Mouse (Mus musculus) stomach, embryonic 14.5 days (tissue): ENCODE results near the gene Dkkl1. TPM values are rescaled to one million over a fixed set of nuclear protein-coding genes. Genes with fewer than 3 reads are reported as not detected.
A peak's percentile ranks its signal among the peaks of the same experiment; 100 is the strongest.
"Not testable (repeated sequence)": the region's sequence is repeated elsewhere in the genome, so short reads cannot be mapped to it uniquely, and the experiment has no call there.

ENCODE experiments used
- ATAC-seq: fragments of 200-750 bp; cut with Nextera tagmentation; 2 replicates; pipeline ENCODE4 v1.8.0; 2017; ENCODE audit warnings: low read depth, moderate TSS enrichment; ENCODE audit not compliant: insufficient number of reproducible peaks, insufficient read depth, low FRiP score
- H3K27ac ChIP-seq: fragments of 300-500 bp; sonication (generic); 2 replicates; pipeline ENCODE4 v1.5.1; 2014; ENCODE audit warnings: mild to moderate bottlenecking, low read length, moderate library complexity, mixed read lengths
- H3K27me3 ChIP-seq: fragments of 300-500 bp; sonication (generic); 2 replicates; pipeline ENCODE4 v1.6.1; 2014; ENCODE audit warnings: low read length, control low read depth, mixed read lengths; ENCODE audit not compliant: control insufficient read depth, insufficient read depth
- H3K36me3 ChIP-seq: fragments of 300-500 bp; sonication (generic); 2 replicates; pipeline ENCODE4 v1.6.1; 2014; ENCODE audit warnings: mild to moderate bottlenecking, control low read depth, low read length, moderate library complexity, mixed read lengths; ENCODE audit not compliant: control insufficient read depth, insufficient read depth
- H3K4me1 ChIP-seq: fragments of 300-500 bp; sonication (generic); 2 replicates; pipeline ENCODE4 v1.6.1; 2014; ENCODE audit warnings: low read length, control low read depth, mixed read lengths; ENCODE audit not compliant: control insufficient read depth, insufficient read depth
- H3K4me2 ChIP-seq: fragments of 300-500 bp; sonication (generic); replicated peaks from 2 replicates; pipeline ENCODE4 v1.6.1; 2014; ENCODE audit warnings: low read depth, low read length, control low read depth
- H3K4me3 ChIP-seq: fragments of 300-500 bp; sonication (generic); 2 replicates; pipeline ENCODE4 v1.5.1; 2014; ENCODE audit warnings: low read depth, low read length, control low read depth
- H3K9ac ChIP-seq: fragments of 300-500 bp; sonication (generic); replicated peaks from 2 replicates; pipeline ENCODE4 v1.6.1; 2014; ENCODE audit warnings: low read depth, mild to moderate bottlenecking, control low read depth, low read length, moderate library complexity, mixed read lengths
- H3K9me3 ChIP-seq: fragments of 300-500 bp; sonication (generic); 2 replicates; pipeline ENCODE4 v1.6.1; 2016; ENCODE audit warnings: low read depth, low read length, control low read depth; ENCODE audit not compliant: control insufficient read depth
- WGBS: fragments of 180-500 bp; shearing (Covaris S2); extraction: QIAGEN DNeasy Blood & Tissue Kit; methylation state at CpG from one replicate; pipeline ENCODE4 v1.1.7; 2014; 5-methylcytosine and 5-hydroxymethylcytosine counted together
- polyA plus RNA-seq: library from polyadenylated mRNA; unstranded; fragments of >200 nt; fragmentation: Nextera tagmentation; extraction: Ambion mirVana; gene quantifications from 2 replicates; pipeline ENCODE4 v1.2.1, GENCODE M21; 2014

The Dkkl1 gene
- polyA plus RNA-seq, 1 experiment from 2014 or later = 0.45 TPM

DNA sequence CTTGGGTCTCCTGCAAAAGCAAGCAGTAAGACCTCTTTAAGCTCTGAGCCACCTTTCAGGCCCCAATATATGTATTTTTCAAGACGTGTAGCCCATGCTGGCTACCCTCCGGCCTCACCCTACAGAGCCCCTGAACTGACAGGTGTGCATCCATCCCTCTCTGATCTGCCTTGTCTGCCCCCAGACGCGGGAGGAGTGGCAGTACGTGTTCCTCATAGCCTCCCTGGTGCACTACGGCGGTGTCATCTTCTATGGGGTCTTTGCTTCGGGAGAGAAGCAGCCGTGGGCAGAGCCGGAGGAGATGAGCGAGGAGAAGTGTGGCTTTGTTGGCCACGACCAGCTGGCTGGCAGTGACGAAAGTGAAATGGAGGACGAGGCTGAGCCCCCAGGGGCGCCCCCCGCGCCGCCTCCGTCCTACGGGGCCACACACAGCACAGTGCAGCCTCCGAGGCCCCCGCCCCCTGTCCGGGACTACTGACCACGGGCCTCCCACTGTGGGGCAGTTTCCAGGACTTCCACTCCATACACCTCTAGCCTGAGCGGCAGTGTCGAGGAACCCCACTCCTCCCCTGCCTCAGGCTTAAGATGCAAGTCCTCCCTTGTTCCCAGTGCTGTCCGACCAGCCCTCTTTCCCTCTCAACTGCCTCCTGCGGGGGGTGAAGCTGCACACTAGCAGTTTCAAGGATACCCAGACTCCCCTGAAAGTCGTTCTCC, 37.2 kb downstream of the Dkkl1 start:
- Histone ChIP-seq H3K9me3 (peaks cover 8% of the 10 kb centered on the region), H3K27me3 (peaks cover 53% of the 10 kb centered on the region), H3K9ac (no peak overlapping the region), H3K4me2 (0 out of 2 replicates have a peak overlapping the region, but pooled peaks have one; percentile 23), H3K27ac (no peak overlapping the region), H3K36me3 (no peaks in the 10 kb centered on the region), H3K4me1 (peaks cover 4% of the 10 kb centered on the region; the same call in 1 of the 2 replicates), H3K4me3 (no peak overlapping the region)
- ATAC-seq = no peak
- 4% methylated on average over 29 of the region's 29 CpGs for WGBS

- WGBS = 68% methylated on average over 1 of the region's 1 CpGs
- ATAC-seq = not testable (repeated sequence)
These were observed 38.2 kb downstream of the Dkkl1 start for GRCm38 (mm10) chr7:45173772-45174171.

DNA sequence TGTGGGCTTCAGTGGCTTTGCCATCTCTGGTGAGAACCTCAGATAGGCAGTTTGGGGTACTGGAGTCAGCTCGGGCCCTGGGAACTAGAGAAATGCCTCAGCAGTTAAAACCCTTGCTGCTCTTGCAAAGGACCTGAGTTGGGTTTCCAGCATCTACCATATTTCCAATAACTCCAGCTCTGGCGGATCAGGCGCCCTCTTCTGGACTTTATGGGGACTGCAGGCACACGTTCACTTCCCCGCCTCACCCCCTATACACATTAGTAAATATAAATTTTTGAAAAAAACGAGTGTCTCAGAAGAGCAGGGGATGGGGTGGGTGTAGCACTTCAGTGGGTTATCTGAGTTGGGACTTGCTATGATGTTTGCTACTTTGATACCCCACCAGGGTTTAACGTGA, 39.0 kb downstream of the Dkkl1 start:
- Histone ChIP-seq H3K36me3 (no peaks in the 10 kb centered on the region), H3K4me2 (no peak overlapping the region), H3K4me1 (peaks cover 4% of the 10 kb centered on the region; the same call in 1 of the 2 replicates), H3K9ac (no peak overlapping the region), H3K4me3 (no peak overlapping the region), H3K9me3 (peaks cover 13% of the 10 kb centered on the region), H3K27me3 (peaks cover 53% of the 10 kb centered on the region), H3K27ac (no peak overlapping the region)
- ATAC-seq = no peak
- WGBS = 58% methylated on average over 7 of the region's 7 CpGs

More at GRCm38 (mm10) chr7:45173772-45174171, 38.2 kb downstream of the Dkkl1 start:
- Histone ChIP-seq H3K9me3 (peaks cover 13% of the 10 kb centered on the region), H3K27me3 (peaks cover 54% of the 10 kb centered on the region)
- not testable (repeated sequence) for H3K9ac ChIP-seq, H3K27ac ChIP-seq, H3K4me3 ChIP-seq, H3K36me3 ChIP-seq, H3K4me2 ChIP-seq, H3K4me1 ChIP-seq

DNA sequence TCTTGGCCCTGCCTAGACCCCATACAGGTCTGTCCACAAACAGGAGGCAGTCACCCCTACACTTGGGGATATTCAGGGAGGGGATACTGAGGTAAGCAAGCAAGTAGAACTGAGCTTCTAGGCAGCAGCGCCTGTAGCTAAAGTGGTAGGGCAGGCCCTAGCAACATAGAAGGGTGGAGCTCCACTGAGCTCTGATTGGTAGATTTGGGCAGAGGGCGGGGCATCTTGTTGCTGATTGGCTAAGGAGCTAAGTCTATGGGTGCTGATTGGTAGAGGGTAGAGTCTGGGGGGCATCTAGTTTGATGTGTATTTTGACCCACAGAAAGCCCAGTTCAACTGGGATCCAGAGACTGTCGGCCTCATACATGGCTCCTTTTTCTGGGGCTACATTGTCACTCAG, 42.5 kb downstream of the Dkkl1 start:
- Histone ChIP-seq H3K9ac (no peak overlapping the region), H3K4me2 (no peak overlapping the region), H3K36me3 (no peaks in the 10 kb centered on the region), H3K9me3 (peaks cover 13% of the 10 kb centered on the region), H3K27ac (no peak overlapping the region), H3K4me1 (no peaks in the 10 kb centered on the region), H3K4me3 (no peak overlapping the region), H3K27me3 (peaks cover 56% of the 10 kb centered on the region)
- ATAC-seq = no peak
- WGBS = 91% methylated on average over 3 of the region's 3 CpGs

DNA sequence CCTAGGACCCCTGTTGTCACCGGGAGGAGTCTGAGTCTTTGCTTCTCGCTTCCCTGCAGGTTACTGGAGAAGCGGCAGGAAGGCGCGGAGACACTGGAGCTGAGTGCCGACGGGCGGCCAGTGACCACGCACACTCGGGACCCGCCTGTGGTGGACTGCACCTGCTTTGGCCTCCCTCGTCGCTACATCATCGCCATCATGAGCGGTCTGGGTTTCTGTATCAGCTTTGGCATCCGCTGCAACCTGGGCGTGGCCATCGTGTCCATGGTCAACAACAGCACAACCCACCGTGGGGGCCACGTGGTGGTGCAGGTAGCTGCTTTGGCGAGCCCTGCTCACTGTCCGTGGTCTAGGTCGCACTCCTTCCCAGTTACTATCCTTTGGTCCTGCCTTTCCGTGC, 43.3 kb downstream of the Dkkl1 start:
- H3K4me1 ChIP-seq = peaks cover 4% of the 10 kb centered on the region; the same call in 1 of the 2 replicates
- no peak overlapping the region for H3K27ac ChIP-seq
- peaks cover 13% of the 10 kb centered on the region for H3K9me3 ChIP-seq
- H3K4me3 ChIP-seq = no peak overlapping the region
- no peak overlapping the region for H3K9ac ChIP-seq
- H3K4me2 ChIP-seq = no peak overlapping the region
- WGBS = 6% methylated on average over 24 of the region's 24 CpGs
- ATAC-seq = no peak
- no peaks in the 10 kb centered on the region for H3K36me3 ChIP-seq
- peaks cover 60% of the 10 kb centered on the region for H3K27me3 ChIP-seq

DNA sequence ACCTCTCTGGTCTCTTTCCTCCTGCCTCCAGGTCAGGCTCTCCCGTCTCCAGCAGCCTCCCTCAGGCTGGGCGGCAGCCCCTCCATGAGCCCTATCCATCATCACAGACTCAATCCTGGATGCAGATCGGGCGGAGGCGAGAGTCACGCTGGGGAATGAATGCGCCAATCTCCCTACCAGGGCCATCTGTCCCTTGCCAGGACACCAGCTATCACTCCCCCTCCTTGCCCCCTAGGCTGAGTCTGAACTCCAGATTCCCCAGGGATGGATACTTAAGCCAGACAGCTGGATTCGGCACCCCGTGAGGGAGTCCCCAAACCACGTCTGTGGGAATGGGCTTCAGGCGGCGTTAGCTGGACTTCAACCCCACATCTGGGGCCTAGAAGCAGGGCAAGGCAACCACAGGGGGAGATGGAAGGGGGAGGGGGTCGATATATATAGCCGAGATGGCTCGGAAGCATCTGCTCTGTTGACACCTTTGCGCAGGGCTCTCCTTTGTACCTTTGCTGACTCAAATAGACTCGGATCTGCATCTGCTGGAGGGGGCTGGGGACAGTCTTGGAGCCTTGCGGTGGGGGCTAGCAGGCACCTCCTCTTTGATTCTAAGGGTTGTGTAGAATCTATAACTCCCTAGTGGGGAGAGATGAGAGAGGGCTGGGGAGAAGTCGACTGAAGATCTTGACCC, 44.0 kb downstream of the Dkkl1 start:
- Histone ChIP-seq H3K4me1 (peaks cover 4% of the 10 kb centered on the region; the same call in 1 of the 2 replicates), H3K27me3 (peaks cover 62% of the 10 kb centered on the region), H3K9me3 (peaks cover 13% of the 10 kb centered on the region), H3K27ac (no peak overlapping the region), H3K9ac (no peak overlapping the region), H3K4me2 (no peak overlapping the region), H3K4me3 (no peak overlapping the region), H3K36me3 (no peaks in the 10 kb centered on the region)
- WGBS = 3% methylated on average over 19 of the region's 19 CpGs
- no peak for ATAC-seq

- no peaks in the 10 kb centered on the region for H3K36me3 ChIP-seq
- no peak overlapping the region for H3K9ac ChIP-seq
- peaks cover 13% of the 10 kb centered on the region for H3K9me3 ChIP-seq
- 19% methylated on average over 10 of the region's 10 CpGs for WGBS
- no peak for ATAC-seq
- peaks cover 4% of the 10 kb centered on the region; the same call in 1 of the 2 replicates for H3K4me1 ChIP-seq
- H3K4me3 ChIP-seq = no peak overlapping the region
- no peak overlapping the region for H3K4me2 ChIP-seq
- H3K27ac ChIP-seq = no peak overlapping the region
- peaks cover 64% of the 10 kb centered on the region for H3K27me3 ChIP-seq
These were observed 45.0 kb downstream of the Dkkl1 start for GRCm38 (mm10) chr7:45166950-45167401.

DNA sequence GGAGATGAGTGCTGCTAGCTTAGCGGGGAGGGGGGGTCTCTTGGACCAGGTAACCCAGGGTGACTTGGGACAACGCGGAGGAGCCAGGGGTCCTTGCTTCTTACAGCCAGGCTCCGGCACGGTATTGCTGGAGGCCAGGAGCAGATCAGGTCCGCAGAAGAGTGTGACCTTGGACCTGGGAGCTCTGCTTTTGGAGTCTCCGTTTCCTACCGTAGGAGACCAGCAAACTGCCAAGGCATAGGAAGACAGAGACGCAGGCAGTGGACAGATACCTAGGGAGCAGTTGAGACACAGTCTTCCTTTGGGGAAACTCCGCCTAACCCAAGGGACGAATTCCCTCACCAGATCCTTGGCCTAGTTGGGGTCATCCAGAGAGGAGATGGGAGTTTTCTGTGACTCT, 46.2 kb downstream of the Dkkl1 start:
- ATAC-seq = no peak
- WGBS = 54% methylated on average over 11 of the region's 11 CpGs

More for the DNA sequence above, 46.2 kb downstream of the Dkkl1 start:
- Histone ChIP-seq H3K27me3 (peaks cover 63% of the 10 kb centered on the region), H3K27ac (no peak overlapping the region), H3K4me1 (peaks cover 4% of the 10 kb centered on the region; the same call in 1 of the 2 replicates), H3K4me3 (no peak overlapping the region), H3K9me3 (peaks cover 13% of the 10 kb centered on the region), H3K4me2 (no peak overlapping the region), H3K36me3 (no peaks in the 10 kb centered on the region), H3K9ac (no peak overlapping the region)
